Mouse (Mus musculus) Patski (cell line): ENCODE data around the gene Rflna. TPM values are rescaled to one million over a fixed set of nuclear protein-coding genes. Genes with fewer than 3 reads are reported as not detected.

Experiments used
- ATAC-seq: fragments of 100-300 bp; one replicate; pipeline ENCODE4 v1.8.0; 2021
- CTCF ChIA-PET: fragments of 350-600 bp; sonication (Branson Sonifier 250); formaldehyde crosslinking; loops from one replicate; lab custom pipeline; 2022; ENCODE audit warnings: inconsistent platforms; lab: Charles Lee
- POLR2A ChIA-PET: fragments of 350-600 bp; sonication (Branson Sonifier 250); formaldehyde crosslinking; loops from one replicate; lab custom pipeline; 2022; ENCODE audit warnings: antibody characterized with exemption, inconsistent platforms; lab: Charles Lee
- DNase-seq: peaks from one replicate; pipeline ENCODE4 v3.0.0-alpha.2; 2011; ENCODE audit warnings: low read depth, low spot score
- H3K27me3 ChIP-seq: fragments of 371-371 bp; one replicate; pipeline ENCODE4 v1.5.1; 2021
- CTCF ChIP-seq: fragments of 100-300 bp; IDR thresholded peaks from one replicate; pipeline ENCODE4 v1.5.1; 2021
- in situ Hi-C: fragments of 300-500 bp; cut with MboI; formaldehyde crosslinking; loops from 3 replicates; pipeline ENCODE4 v1.11.1; 2018; ENCODE audit warnings: low pct_unique_long_range_greater_than_20kb, mixed read lengths
- polyA plus RNA-seq: library from polyadenylated mRNA; unstranded; gene quantifications from one replicate; pipeline ENCODE4 v1.2.3, GENCODE M21; 2021

The Rflna gene
- polyA plus RNA-seq, result 0.13 TPM

GRCm38 (mm10) chr5:125002969-125003872, at the start of gene Rflna:
Gene Rflna, plus strand, starts transcription at chr5:125003221.
- DNase-seq (no peak), ATAC-seq (peak; percentile 6)
- TF ChIP-seq CTCF, result no peak
- ChIA-PET POLR2A (interaction anchor here (0.6 to 1.0 kb wide), 3 partner anchors 9 to 228 kb away, joined by 3 to 4 read pairs (median 3); no protein-coding TSS in a partner anchor), CTCF (interaction anchor here (1.6 kb wide), 1 partner anchor 268 kb away, joined by 4 read pairs; no protein-coding TSS in a partner anchor)
- in situ Hi-C loops, result no loop called here
- no peaks in the 10 kb centered on the region for H3K27me3 ChIP-seq

DNA sequence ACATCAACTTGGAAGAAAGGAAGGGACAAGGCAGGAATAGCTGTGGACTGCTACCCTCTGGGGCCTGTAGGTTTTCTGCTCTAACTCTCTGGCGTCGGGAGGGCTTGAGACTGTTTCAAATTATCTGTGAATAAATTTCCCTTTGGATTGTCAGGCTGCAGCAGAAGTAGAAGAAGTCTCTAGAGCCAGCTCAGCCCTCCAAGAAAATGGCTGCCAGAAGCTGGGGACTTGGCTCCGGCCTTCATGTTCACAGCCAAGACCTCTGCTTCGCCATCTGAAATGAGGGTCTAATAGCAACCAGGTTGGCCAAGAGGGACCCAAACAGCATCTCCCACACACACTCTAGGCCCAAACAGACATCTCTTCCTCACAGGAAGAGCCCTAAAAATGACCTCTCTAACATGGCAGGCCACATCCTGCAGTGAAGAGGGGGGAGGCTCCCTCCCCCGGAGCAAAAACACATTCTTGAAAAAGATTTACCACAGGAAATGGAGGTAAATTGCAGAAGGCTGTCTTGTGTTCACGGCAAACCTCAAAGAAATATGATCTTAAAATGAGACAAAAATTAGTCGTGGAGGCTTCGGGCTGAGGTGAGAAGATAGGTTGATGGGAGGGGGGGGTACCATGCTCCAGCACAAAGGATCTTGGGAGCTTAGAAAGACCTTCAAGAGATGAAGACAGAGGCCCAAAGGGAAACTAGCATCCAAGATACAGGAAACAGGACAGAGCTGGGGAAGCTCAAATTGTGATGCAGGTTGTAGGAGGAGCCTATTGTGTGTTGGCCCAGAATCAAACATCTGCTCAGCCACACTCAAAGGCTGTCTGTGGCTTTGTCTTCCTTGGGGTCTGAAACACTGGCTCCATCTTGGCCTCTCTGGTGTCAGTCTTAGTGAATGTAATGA, 48.4 kb upstream of the Rflna start:
- in situ Hi-C loops, result no loop called here
- ChIA-PET POLR2A (no interaction called here), CTCF (interaction anchor here (1.1 to 3.5 kb wide), 4 partner anchors 10 to 314 kb away, joined by 3 to 14 read pairs (median 5); no protein-coding TSS in a partner anchor)
- ATAC-seq (no peak), DNase-seq (no peak)
- TF ChIP-seq CTCF, result no peak
- no peaks in the 10 kb centered on the region for H3K27me3 ChIP-seq

DNA sequence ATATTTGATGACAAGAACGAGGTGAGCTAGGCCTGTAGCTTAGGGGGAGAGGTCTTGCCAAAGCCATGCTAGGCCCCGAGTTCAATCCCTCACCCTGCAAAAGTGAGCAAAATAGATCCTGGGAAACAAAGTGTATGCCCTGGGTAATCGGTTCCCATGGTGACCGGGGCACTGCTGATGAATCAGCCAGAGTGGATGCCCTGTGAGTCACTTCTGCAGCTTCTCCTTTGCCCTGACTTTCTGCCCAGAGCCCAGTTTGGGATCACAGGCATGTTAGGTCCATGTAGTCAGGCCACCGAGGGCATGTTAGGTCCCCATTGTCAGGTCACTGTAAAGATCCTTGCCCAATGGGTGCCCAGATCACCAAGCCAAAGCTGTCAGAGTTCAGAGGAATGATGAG, 45.5 kb upstream of the Rflna start:
- DNase-seq (peak; percentile 56), ATAC-seq (peak; percentile 77)
- H3K27me3 ChIP-seq, result no peaks in the 10 kb centered on the region
- TF ChIP-seq CTCF, result no peak
- ChIA-PET CTCF (interaction anchor here (1.3 to 1.6 kb wide), 3 partner anchors 9 to 311 kb away, joined by 3 to 4 read pairs (median 3); no protein-coding TSS in a partner anchor), POLR2A (no interaction called here)
- in situ Hi-C loops, result no loop called here

- POLR2A ChIA-PET, result no interaction called here
- ATAC-seq (no peak), DNase-seq (no peak)
- H3K27me3 ChIP-seq, result no peaks in the 10 kb centered on the region
- in situ Hi-C loops, result no loop called here
- CTCF ChIA-PET, result interaction anchor here (0.9 to 1.5 kb wide), 7 partner anchors 11 to 108 kb away, joined by 3 to 5 read pairs (median 3); no protein-coding TSS in a partner anchor
- TF ChIP-seq CTCF, result no peak
These were observed 43.9 kb upstream of the Rflna start for GRCm38 (mm10) chr5:124959099-124959498.

DNA sequence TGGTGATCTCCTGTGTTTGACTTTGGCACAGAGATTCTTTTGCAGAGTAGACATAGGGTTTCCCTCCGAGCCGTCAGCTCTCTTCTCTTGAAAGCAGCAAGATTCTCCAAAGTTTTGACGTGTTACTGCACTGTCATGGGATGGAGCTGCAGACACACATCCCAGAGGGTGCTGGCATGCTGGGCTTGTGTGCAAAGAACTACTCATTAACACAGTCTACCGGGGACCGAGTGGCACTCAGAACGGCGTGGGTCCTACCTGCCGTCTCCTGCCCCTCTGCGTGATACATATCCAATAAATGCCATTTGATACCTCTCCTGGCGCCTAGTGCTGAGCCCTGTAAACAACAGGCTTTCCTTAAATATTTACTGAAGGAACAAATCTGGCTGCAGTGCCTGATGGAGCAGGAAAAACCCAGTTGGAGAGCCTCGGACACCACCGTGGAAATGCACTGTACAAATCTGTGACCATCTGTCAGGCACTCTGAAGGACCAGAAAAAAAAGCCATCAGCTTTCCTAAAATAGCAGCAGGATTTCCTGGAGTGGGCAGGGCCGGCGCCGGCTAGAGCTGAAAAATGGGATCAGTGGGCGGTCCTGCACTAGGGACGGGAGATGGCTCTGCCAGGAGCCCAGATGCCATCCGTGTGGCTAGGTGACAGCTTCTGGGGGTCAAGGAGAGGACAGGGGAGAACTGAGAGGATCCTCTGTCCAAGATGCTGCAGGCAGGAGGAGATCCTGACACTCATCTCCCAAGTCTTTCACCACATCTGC, 42.7 kb upstream of the Rflna start:
- DNase-seq (no peak), ATAC-seq (no peak)
- no peak for TF ChIP-seq CTCF
- ChIA-PET CTCF (interaction anchor here (0.9 to 1.3 kb wide), 3 partner anchors 15 to 29 kb away, joined by 3 to 5 read pairs (median 4); no protein-coding TSS in a partner anchor), POLR2A (interaction anchor here (0.7 kb wide), 1 partner anchor 100 kb away, joined by 3 read pairs; no protein-coding TSS in a partner anchor)
- in situ Hi-C loops, result no loop called here
- no peaks in the 10 kb centered on the region for H3K27me3 ChIP-seq

GRCm38 (mm10) chr5:124961433-124961832, 41.6 kb upstream of the Rflna start:
- H3K27me3 ChIP-seq, result no peaks in the 10 kb centered on the region
- in situ Hi-C loops, result no loop called here
- POLR2A ChIA-PET, result no interaction called here
- CTCF ChIA-PET, result no interaction called here
- no peak for DNase-seq
- no peak for ATAC-seq
- no peak for TF ChIP-seq CTCF

DNA sequence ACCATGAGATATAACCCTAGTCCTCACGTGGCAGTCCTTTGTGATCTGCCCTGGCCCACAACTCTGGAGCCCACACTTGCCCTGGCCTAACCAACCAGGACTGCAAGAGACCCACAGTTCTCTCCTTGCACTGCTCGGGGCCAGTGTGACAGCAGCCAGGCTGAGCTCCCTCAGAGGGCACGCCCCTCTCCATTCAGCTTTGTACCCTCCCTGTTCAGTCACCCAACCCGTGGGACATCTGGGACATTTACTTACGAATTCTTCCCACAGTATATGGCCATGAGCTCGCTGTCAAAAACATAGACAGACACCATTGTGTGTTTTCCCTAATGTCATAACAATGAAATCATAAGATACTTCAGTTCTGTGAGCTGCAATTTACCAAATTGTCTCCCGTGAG, 40.3 kb upstream of the Rflna start:
- no peak for TF ChIP-seq CTCF
- in situ Hi-C loops, result no loop called here
- no peak for DNase-seq
- CTCF ChIA-PET, result interaction anchor here (2.0 kb wide), 1 partner anchor 53 kb away, joined by 4 read pairs; no protein-coding TSS in a partner anchor
- POLR2A ChIA-PET, result interaction anchor here (1.3 kb wide), 1 partner anchor 23 kb away, joined by 3 read pairs; no protein-coding TSS in a partner anchor
- no peak for ATAC-seq
- H3K27me3 ChIP-seq, result no peaks in the 10 kb centered on the region

GRCm38 (mm10) chr5:124963806-124964672, 39.0 kb upstream of the Rflna start:
- DNase-seq (no peak), ATAC-seq (no peak)
- POLR2A ChIA-PET, result no interaction called here
- CTCF ChIA-PET, result interaction anchor here (2.0 kb wide), 1 partner anchor 51 kb away, joined by 4 read pairs; no protein-coding TSS in a partner anchor
- in situ Hi-C loops, result no loop called here
- TF ChIP-seq CTCF, result no peak
- no peaks in the 10 kb centered on the region for H3K27me3 ChIP-seq
